Mouse (Mus musculus) CD4-positive, CD25-positive, alpha-beta regulatory T cell, adult 4 months (primary cell): Measurements from ENCODE around the gene Ly6g5b. TPM values are rescaled to one million over a fixed set of nuclear protein-coding genes. Genes with fewer than 3 reads are reported as not detected.

ENCODE experiments used
- ATAC-seq: one replicate; pipeline ENCODE4 v1.8.0; 2017
- polyA plus RNA-seq, 2 experiments: library from polyadenylated mRNA; unstranded; fragments of 100-300 nt; shearing (Covaris generic); gene quantifications; one replicate each; pipeline ENCODE4 v1.2.1; 2017

Ly6g5b gene
- polyA plus RNA-seq, result 1 to 10 TPM; 2.5 to 2.8 TPM

- peak; percentile 70 for ATAC-seq
Measured at GRCm38 (mm10) chr17:35115046-35116019, at the start of gene Ly6g5b. Gene Ly6g5b (minus strand): TSS chr17:35115428.

- ATAC-seq, result no peak
Measured at GRCm38 (mm10) chr17:35164218-35164567, 49.0 kb upstream of the Ly6g5b start.

- ATAC-seq, result no peak
Measured at GRCm38 (mm10) chr17:35163326-35164081, 48.3 kb upstream of the Ly6g5b start.

GRCm38 (mm10) chr17:35162730-35163129 is 47.5 kb upstream of the Ly6g5b start:
- ATAC-seq, result no peak

- ATAC-seq, result no peak
Measured at GRCm38 (mm10) chr17:35162121-35162520, 46.9 kb upstream of the Ly6g5b start.

GRCm38 (mm10) chr17:35161421-35161820 is 46.2 kb upstream of the Ly6g5b start:
- ATAC-seq, result no peak

GRCm38 (mm10) chr17:35159638-35160037 is 44.4 kb upstream of the Ly6g5b start:
- ATAC-seq, result no peak

GRCm38 (mm10) chr17:35158850-35159593 is 43.8 kb upstream of the Ly6g5b start:
- no peak for ATAC-seq

- ATAC-seq, result no peak
Measured at GRCm38 (mm10) chr17:35157661-35158175, 42.5 kb upstream of the Ly6g5b start.

- ATAC-seq, result no peak
Measured at GRCm38 (mm10) chr17:35157254-35157653, 42.0 kb upstream of the Ly6g5b start.

GRCm38 (mm10) chr17:35156461-35157200 is 41.4 kb upstream of the Ly6g5b start:
- no peak for ATAC-seq

- no peak for ATAC-seq
Measured at GRCm38 (mm10) chr17:35155451-35155850, 40.2 kb upstream of the Ly6g5b start.

GRCm38 (mm10) chr17:35154616-35155015 is 39.4 kb upstream of the Ly6g5b start:
- ATAC-seq, result no peak

- ATAC-seq, result no peak
Measured at GRCm38 (mm10) chr17:35153931-35154330, 38.7 kb upstream of the Ly6g5b start.

GRCm38 (mm10) chr17:35153077-35153476 is 37.8 kb upstream of the Ly6g5b start:
- no peak for ATAC-seq

GRCm38 (mm10) chr17:35152121-35152520 is 36.9 kb upstream of the Ly6g5b start:
- no peak for ATAC-seq

GRCm38 (mm10) chr17:35147922-35148639 is 32.9 kb upstream of the Ly6g5b start:
- ATAC-seq, result no peak

- no peak for ATAC-seq
Measured at GRCm38 (mm10) chr17:35147348-35147747, 32.1 kb upstream of the Ly6g5b start.

- no peak for ATAC-seq
Measured at GRCm38 (mm10) chr17:35146139-35146538, 30.9 kb upstream of the Ly6g5b start.

- ATAC-seq, result no peak
Measured at GRCm38 (mm10) chr17:35141971-35142370, 26.7 kb upstream of the Ly6g5b start.

GRCm38 (mm10) chr17:35140490-35140996 is 25.3 kb upstream of the Ly6g5b start:
- no peak for ATAC-seq
